Mouse (Mus musculus) CH12.LX (cell line): ENCODE results near the gene Hoxa11.

Experiments
- BHLHE40 ChIP-seq: IDR thresholded peaks from 2 replicates; pipeline ENCODE4 v1.6.1; 2011; ENCODE audit warnings: mild to moderate bottlenecking, low read depth, low read length, improper control_type of control experiment
- CTCF ChIP-seq, 2 experiments: IDR thresholded peaks in 1 of 2; conservative IDR thresholded peaks in 1 of 2; 2 replicates each; pipeline ENCODE4 v1.5.1; 2011 to 2012; ENCODE audit warnings: low read depth in 2 of 2, low read length in 2 of 2, improper control_type of control experiment in 1 of 2, inconsistent platforms in 1 of 2, mild to moderate bottlenecking in 1 of 2, moderate library complexity in 1 of 2
- EP300 ChIP-seq: IDR thresholded peaks from 2 replicates; pipeline ENCODE4 v1.6.1; 2011; ENCODE audit warnings: low read length, improper control_type of control experiment
- KAT2A ChIP-seq: IDR thresholded peaks from 2 replicates; pipeline ENCODE4 v1.6.1; 2012; ENCODE audit warnings: low read length, improper control_type of control experiment, inconsistent platforms; ENCODE audit not compliant: insufficient replicate concordance
- MAFK ChIP-seq: IDR thresholded peaks from 2 replicates; pipeline ENCODE4 v1.6.1; 2011; ENCODE audit warnings: low read length, improper control_type of control experiment; ENCODE audit not compliant: insufficient replicate concordance
- MAX ChIP-seq: IDR thresholded peaks from 2 replicates; pipeline ENCODE4 v1.6.1; 2011; ENCODE audit warnings: low read length, improper control_type of control experiment
- POLR2A ChIP-seq: IDR thresholded peaks from 2 replicates; pipeline ENCODE4 v1.6.1; 2011; ENCODE audit warnings: low read depth, mild to moderate bottlenecking, improper control_type of control experiment, low read length
- TCF12 ChIP-seq: IDR thresholded peaks from 2 replicates; pipeline ENCODE4 v1.6.1; 2014; ENCODE audit warnings: low read depth, mild to moderate bottlenecking, inconsistent platforms, low read length, improper control_type of control experiment
- ZNF384 ChIP-seq: IDR thresholded peaks from 2 replicates; pipeline ENCODE4 v1.6.1; 2012; ENCODE audit warnings: low read depth, low read length, improper control_type of control experiment, inconsistent platforms

- no peak for TF ChIP-seq TCF12
- TF ChIP-seq CTCF (conservative IDR thresholded peaks at IDR 0.05 in 1 of 2, IDR thresholded peaks at IDR 0.05 in 1 of 2; ENCODE audit: low read depth in 2 of 2, low read length in 2 of 2): no peak
- no peak for TF ChIP-seq POLR2A
- TF ChIP-seq MAX: no peak
- no peak for TF ChIP-seq KAT2A
- no peak for TF ChIP-seq EP300
- TF ChIP-seq ZNF384: no peak
- no peak for TF ChIP-seq MAFK
- no peak for TF ChIP-seq BHLHE40
These were observed 19.8 kb upstream of the Hoxa11 start for GRCm38 (mm10) chr6:52265306-52265912.
